Mouse (Mus musculus) 3134 (cell line): Measurements from ENCODE around the gene Insc.

Experiments
- DNase-seq: peaks from one replicate; pipeline ENCODE4 v3.0.0-alpha.2; 2011; ENCODE audit warnings: low spot score; ENCODE audit not compliant: insufficient read length; ENCODE audit errors: extremely low read depth

Gene Insc

GRCm38 (mm10) chr7:114754626-114755025, 11.1 kb downstream of the Insc start:
- DNase-seq: no peak

GRCm38 (mm10) chr7:114762660-114763059, 19.2 kb downstream of the Insc start:
- no peak for DNase-seq

DNA sequence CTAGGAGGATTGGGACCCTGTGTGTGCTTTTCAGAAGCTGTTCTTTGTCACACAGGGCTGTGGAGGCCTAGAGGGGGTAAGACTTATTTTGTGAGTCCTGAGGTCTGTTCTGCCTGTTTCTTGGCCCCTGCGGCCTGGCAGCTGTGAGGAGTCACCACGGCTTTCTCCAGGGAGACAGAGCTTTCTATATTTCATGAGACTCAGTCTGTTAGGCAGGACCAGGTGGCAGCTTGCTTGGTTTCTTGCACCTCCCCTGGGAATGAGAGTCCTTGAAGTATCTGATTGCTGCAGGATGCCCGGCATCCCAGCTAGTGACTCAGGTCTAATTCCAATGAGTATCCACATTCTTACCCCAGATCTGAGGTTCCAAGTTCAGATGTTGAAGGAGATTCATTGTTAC, 21.8 kb downstream of the Insc start:
- no peak for DNase-seq

DNA sequence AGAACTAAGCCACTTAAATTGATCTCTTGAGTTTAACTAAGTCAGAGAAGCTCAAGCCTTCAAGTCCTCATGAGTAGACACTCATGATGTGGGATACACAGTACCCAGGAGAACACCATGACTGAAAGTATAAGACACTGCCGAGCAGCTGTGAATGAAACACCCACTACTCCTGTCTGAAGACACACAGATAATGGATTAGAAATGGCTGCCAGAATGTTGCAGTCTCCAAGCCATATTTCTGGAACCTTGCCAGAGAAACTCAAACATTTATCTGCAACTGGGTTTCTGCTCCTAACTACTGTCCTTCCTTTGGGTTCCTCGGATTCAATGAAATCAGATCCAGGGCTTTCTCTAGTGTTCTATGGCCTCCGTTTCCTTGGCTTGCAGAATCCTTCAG, 23.0 kb downstream of the Insc start:
- DNase-seq: no peak

DNA sequence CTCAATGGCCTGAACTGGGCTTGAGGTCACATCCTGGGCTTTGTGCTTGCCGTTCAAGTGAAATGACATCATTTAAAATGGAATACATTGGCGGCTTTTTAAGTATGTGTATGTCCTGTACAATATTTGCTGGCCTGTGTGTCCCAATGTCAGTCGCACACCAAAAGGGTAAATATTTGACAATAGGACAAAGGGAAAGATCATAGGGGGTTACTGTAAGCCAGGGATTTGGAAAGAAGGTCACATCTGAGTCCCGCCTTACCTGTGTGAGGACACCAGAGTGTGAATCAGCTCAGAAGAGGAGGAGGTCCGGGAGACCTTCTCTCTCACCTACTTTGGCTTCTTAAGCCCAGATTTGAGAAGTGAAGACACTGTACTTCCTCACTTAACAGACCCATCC, 25.0 kb downstream of the Insc start:
- DNase-seq: no peak

- DNase-seq: no peak
These were observed 25.5 kb downstream of the Insc start for GRCm38 (mm10) chr7:114769041-114769440.

- DNase-seq: no peak
These were observed 27.1 kb downstream of the Insc start for GRCm38 (mm10) chr7:114770586-114770985.

- DNase-seq: no peak
These were observed 28.3 kb downstream of the Insc start for GRCm38 (mm10) chr7:114771801-114772200.

- DNase-seq: no peak
These were observed 30.3 kb downstream of the Insc start for GRCm38 (mm10) chr7:114773781-114774180.

GRCm38 (mm10) chr7:114775856-114776255, 32.4 kb downstream of the Insc start:
- DNase-seq: no peak

- peak; percentile 10 for DNase-seq
These were observed 34.8 kb downstream of the Insc start for GRCm38 (mm10) chr7:114778156-114778770.

DNA sequence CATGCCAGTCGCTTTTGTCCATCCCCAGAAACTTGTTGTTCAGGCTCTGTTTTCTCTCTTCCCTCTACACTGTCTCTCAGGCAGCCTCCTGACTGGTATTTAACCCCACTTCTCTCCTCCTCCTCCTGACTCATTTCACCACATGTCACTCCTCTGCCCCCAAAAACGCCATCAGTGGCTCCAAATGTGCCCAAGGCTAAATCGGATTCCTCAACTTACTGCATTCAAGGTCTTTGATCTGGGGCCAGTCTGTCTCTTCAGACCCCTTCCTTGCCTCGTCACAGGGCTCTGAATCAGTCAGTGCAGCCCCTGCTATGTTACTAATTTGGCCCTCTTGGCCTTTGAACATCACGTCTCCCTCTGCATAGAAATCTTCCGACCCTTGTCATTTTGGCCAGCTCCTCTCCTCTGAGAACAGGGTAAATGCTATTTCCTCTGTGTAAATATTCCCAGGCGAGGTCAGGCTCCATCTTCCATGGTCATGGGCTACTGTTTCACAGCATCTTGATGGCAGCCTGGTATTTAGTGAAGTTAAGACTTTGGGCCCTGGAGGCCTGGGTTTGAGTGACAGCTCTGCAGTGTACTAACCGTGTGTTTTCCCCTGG, 35.7 kb downstream of the Insc start:
- no peak for DNase-seq

GRCm38 (mm10) chr7:114783291-114783690, 39.8 kb downstream of the Insc start:
- DNase-seq: no peak

- no peak for DNase-seq
These were observed 47.6 kb downstream of the Insc start for GRCm38 (mm10) chr7:114791087-114791486.

DNA sequence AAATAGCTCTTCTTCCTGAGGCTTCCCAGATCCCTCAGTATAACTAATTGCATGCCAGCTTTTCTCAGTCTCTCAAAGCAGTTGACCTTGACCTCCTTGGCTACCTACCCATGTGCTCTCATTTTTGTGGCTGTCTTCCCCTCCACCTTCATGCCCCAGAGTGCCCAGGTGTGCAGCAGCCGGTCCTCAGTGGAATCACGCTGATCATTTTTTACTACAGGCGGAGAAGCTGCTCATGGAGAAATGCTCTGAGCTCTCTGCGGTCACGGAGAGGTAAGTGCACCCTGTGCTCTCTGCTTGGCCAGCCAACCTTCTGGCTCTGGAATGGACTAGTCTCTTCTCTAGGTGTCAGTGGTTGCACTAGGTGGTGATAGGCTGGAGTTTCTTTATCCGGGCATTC, 48.5 kb downstream of the Insc start:
- no peak for DNase-seq

DNA sequence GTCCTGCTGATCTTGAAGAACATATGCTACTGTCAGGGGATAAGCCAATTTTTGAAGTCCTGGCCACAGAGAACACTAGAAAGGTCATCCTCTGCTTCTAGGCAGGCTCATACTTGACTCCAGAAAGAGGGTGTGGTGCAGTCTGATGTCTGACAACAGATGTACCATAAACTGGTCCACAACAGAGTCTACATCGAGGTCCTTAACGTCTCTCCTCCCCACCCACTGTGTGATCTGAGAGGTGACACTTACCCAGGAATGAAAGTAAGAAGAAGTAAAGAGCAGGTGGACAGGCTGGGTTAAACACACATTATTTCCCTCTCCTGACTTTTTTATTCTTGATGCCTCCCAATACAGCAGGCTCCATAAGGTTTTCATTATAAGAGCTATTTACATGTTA, 50.9 kb downstream of the Insc start:
- DNase-seq: no peak

- DNase-seq: no peak
These were observed 59.1 kb downstream of the Insc start for GRCm38 (mm10) chr7:114802576-114802975.

- DNase-seq: no peak
These were observed 61.8 kb downstream of the Insc start for GRCm38 (mm10) chr7:114805311-114805710.

DNA sequence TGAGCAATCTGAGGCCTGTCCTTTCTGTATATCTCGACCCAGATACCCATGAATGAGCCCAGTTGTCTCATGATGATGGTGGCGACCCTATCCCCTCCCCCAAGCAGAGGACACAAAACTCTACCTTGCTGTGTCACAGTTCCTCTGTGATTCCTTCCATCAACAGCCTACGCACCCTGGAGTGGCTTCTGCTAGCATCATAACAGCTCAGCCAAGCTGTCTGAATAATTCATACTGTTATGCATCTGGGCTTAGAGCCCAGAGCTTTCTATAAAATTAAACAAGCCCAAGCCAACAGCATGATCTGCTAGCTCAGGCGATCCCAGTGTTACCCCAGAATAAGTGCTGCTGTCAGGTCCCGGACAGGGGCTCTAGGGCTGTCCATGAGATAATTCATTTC, 63.8 kb downstream of the Insc start:
- no peak for DNase-seq

GRCm38 (mm10) chr7:114808341-114808740, 64.8 kb downstream of the Insc start:
- no peak for DNase-seq

GRCm38 (mm10) chr7:114817291-114817806, 73.9 kb downstream of the Insc start:
- DNase-seq: peak; percentile 65

DNA sequence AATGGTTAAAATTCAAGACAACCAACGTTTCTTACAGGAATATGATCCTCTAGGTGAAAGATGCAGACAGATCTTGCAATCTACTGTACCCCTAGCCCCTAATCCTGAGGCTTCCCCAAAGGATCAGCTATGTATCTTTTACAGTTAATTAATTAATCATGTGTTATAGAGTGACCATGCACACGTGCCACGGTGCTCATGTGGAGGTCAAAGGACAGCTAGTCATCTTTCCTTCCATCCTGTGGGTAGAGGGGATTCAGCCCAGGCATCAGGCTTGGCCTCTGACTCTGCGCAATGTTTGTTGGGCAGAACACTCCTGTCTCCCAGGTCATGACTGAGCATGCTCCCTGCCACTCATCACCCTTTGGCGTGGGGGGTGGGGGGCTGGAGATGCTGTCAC, 74.4 kb downstream of the Insc start:
- no peak for DNase-seq

GRCm38 (mm10) chr7:114818351-114818750, 74.9 kb downstream of the Insc start:
- DNase-seq: no peak
